Mouse (Mus musculus) ES-Bruce4 (cell line): ENCODE data around the gene Fam19a5.

Experiments
- CTCF ChIP-seq: IDR thresholded peaks from one replicate; pipeline ENCODE4 v1.8.1; 2011; ENCODE audit warnings: low read depth, low read length
- POLR2A ChIP-seq: IDR thresholded peaks from one replicate; pipeline ENCODE4 v1.8.1; 2011; ENCODE audit warnings: low read length; ENCODE audit not compliant: insufficient read depth

- TF ChIP-seq CTCF = peak; percentile 5
- no peak for TF ChIP-seq POLR2A
Measured at GRCm38 (mm10) chr15:87547022-87547421, 2.9 kb downstream of the Fam19a5 start.
